Mouse (Mus musculus) lung, embryonic 15.5 days (tissue): ENCODE data around the gene Mrps6. TPM values are rescaled to one million over a fixed set of nuclear protein-coding genes. Genes with fewer than 3 reads are reported as not detected.

Experiments used
- ATAC-seq: fragments of 200-750 bp; cut with Nextera tagmentation; 2 replicates; pipeline ENCODE4 v1.8.0; 2017; ENCODE audit warnings: moderate number of reproducible peaks, borderline replicate concordance; ENCODE audit not compliant: low FRiP score, low TSS enrichment; ENCODE audit errors: extremely low read depth
- H3K27ac ChIP-seq: fragments of 300-500 bp; sonication (generic); 2 replicates; pipeline ENCODE4 v1.5.1; 2015; ENCODE audit warnings: moderate library complexity, mild to moderate bottlenecking, inconsistent platforms
- H3K27me3 ChIP-seq: fragments of 300-500 bp; sonication (generic); 2 replicates; pipeline ENCODE4 v1.6.1; 2015; ENCODE audit warnings: inconsistent platforms
- H3K36me3 ChIP-seq: fragments of 300-500 bp; sonication (generic); 2 replicates; pipeline ENCODE4 v1.6.1; 2015; ENCODE audit warnings: inconsistent platforms
- H3K4me1 ChIP-seq: fragments of 300-500 bp; sonication (generic); 2 replicates; pipeline ENCODE4 v1.6.1; 2015; ENCODE audit warnings: inconsistent platforms
- H3K4me2 ChIP-seq: fragments of 300-500 bp; sonication (generic); 2 replicates; pipeline ENCODE4 v1.6.1; 2015; ENCODE audit warnings: inconsistent platforms, mild to moderate bottlenecking, moderate library complexity
- H3K4me3 ChIP-seq: fragments of 300-500 bp; sonication (generic); 2 replicates; pipeline ENCODE4 v1.5.1; 2015; ENCODE audit warnings: mild to moderate bottlenecking, inconsistent platforms
- H3K9ac ChIP-seq: fragments of 300-500 bp; sonication (generic); 2 replicates; pipeline ENCODE4 v1.6.1; 2015; ENCODE audit warnings: inconsistent platforms
- H3K9me3 ChIP-seq: fragments of 300-500 bp; sonication (generic); 2 replicates; pipeline ENCODE4 v1.6.1; 2016; ENCODE audit warnings: inconsistent platforms
- WGBS: fragments of 180-500 bp; shearing (Covaris S2); methylation state at CpG from one replicate; pipeline ENCODE4 v1.1.7; 2015; 5-methylcytosine and 5-hydroxymethylcytosine counted together
- polyA plus RNA-seq: library from polyadenylated mRNA; unstranded; fragments of >200 nt; fragmentation: Nextera tagmentation; extraction: Ambion mirVana; gene quantifications from 2 replicates; pipeline ENCODE4 v1.2.1, GENCODE M21; 2015

The Mrps6 gene
- polyA plus RNA-seq, 1 experiment from 2014 or later = 69.2 TPM

DNA sequence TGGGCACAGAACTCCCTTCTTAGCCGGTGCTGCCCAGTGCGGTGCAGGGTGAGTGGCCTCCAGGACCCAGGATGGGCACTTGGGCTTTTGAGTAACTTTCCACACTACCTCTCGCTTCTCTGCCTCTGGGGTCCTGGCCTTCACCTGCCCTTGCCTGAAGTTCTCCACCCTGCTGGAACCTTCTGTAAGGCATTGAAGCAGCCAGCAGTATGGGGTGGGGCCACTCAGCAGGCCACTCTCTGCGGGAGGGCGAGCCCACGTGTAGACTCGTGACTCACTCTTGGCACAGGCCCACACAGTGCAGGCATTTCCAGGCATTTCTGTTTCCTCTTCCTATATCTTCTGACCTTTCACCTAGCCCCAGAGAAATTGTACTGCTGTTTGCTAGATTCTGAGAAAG, 18.6 kb upstream of the Mrps6 start:
- Histone ChIP-seq H3K4me1 (no peaks in the 10 kb centered on the region), H3K4me2 (no peak overlapping the region), H3K27me3 (peaks cover 22% of the 10 kb centered on the region; the same call in 1 of the 2 replicates), H3K36me3 (no peaks in the 10 kb centered on the region), H3K9ac (no peak overlapping the region), H3K4me3 (no peak overlapping the region), H3K9me3 (no peaks in the 10 kb centered on the region), H3K27ac (no peak overlapping the region)
- no peak for ATAC-seq
- 82% methylated on average over 7 of the region's 7 CpGs for WGBS

DNA sequence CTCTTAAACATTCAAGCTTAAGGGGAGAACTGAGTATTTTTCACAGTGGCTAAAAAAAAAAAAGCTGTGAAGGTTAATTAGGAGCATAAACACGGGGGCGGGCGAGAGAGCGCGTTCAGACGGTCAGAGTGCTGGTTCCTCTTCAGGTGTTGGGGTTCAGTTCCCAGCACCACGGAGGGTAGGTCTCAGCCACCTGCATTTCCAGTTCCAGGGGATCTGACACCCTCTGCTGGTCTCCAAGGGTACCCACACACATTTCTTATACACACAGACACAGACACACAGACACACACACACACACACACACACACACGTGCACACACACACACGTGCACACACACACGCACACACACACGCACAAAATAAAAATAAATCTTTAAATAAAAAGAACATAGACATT, 18.1 kb upstream of the Mrps6 start:
- ATAC-seq = no peak
- no peak overlapping the region for H3K27ac ChIP-seq
- WGBS = 93% methylated on average over 11 of the region's 11 CpGs
- no peaks in the 10 kb centered on the region for H3K4me1 ChIP-seq
- H3K36me3 ChIP-seq = no peaks in the 10 kb centered on the region
- peaks cover 26% of the 10 kb centered on the region; the same call in 1 of the 2 replicates for H3K27me3 ChIP-seq
- no peak overlapping the region for H3K4me3 ChIP-seq
- no peaks in the 10 kb centered on the region for H3K9me3 ChIP-seq
- H3K9ac ChIP-seq = no peak overlapping the region
- no peak overlapping the region for H3K4me2 ChIP-seq

DNA sequence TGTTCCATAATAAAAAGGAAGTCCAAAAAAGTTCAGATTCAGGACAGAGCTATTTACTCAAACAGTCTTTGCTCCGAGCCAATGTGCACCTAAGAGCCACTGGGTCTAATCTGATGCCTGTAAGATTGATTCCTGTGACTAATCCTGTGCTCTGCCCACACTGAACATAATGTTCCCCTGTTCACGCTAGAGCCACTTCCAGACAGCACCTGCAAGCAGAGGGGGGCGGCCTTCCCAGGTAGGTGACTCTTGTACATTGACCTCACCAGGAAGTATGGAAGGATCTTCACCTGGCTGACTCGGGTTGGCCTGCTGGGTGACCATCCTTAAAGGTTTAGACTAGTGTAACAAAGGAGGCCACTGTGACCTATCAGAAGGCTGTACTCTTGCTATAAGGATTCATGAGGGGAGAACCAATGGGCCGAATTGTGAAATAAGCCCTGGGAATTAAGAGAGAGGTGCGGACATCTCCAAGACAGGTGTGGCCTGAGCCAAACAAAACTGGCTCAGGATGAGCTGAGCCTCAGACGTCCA, 6.2 kb upstream of the Mrps6 start:
- Histone ChIP-seq H3K9me3 (peaks cover 7% of the 10 kb centered on the region), H3K4me2 (no peak overlapping the region), H3K27ac (no peak overlapping the region), H3K4me1 (no peaks in the 10 kb centered on the region), H3K9ac (no peak overlapping the region), H3K4me3 (no peak overlapping the region), H3K36me3 (no peaks in the 10 kb centered on the region), H3K27me3 (peaks cover 50% of the 10 kb centered on the region)
- WGBS = 76% methylated on average over 7 of the region's 7 CpGs
- no peak for ATAC-seq

DNA sequence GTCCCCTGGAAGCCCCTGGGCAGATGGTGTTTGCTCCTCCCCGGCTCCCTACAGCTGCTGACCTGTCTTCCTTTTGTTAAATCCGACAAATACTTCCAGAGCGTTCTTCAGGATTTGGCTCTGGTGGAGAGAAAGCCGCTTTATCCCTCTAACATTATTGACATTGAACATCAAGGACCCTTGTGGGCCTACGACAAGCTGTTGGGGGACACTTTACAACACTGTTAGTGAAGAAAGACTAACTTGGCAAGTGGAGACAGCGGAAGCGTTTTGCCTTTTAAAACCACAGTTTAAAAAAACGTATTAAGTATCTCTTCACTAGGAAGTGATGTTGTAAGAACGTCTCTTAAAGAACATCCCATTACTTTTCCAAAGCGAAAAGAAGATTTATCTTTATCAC, 5.5 kb upstream of the Mrps6 start:
- Histone ChIP-seq H3K4me3 (no peak overlapping the region), H3K4me2 (no peak overlapping the region), H3K9me3 (peaks cover 7% of the 10 kb centered on the region), H3K27ac (no peak overlapping the region), H3K4me1 (peaks cover 7% of the 10 kb centered on the region), H3K9ac (no peak overlapping the region), H3K27me3 (peaks cover 45% of the 10 kb centered on the region), H3K36me3 (no peaks in the 10 kb centered on the region)
- WGBS = 47% methylated on average over 10 of the region's 10 CpGs
- ATAC-seq = no peak

DNA sequence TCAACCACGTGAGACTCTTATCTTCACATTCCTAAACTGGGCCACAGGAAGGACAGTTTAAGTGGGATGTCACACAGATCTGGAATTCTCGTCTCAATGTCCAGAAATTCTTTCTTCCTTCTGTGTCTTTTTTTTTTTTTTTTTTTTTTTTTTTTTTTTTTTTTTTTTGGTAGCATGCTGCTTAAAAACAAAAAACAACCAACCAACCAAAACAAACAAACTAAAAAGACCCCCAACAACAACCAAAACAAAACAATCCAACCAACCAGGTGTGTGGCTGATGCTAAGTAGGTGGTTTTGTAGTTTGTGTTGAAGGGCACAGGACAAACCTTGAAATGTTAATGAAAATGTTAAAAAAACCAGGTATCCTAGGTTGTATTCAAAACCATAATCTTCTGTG, 1.4 kb upstream of the Mrps6 start:
- Histone ChIP-seq H3K9me3 (peaks cover 7% of the 10 kb centered on the region), H3K27ac (no peak overlapping the region), H3K36me3 (no peaks in the 10 kb centered on the region), H3K4me2 (no peak overlapping the region), H3K27me3 (peaks cover 12% of the 10 kb centered on the region; the same call in 1 of the 2 replicates), H3K4me1 (peaks cover 22% of the 10 kb centered on the region), H3K9ac (no peak overlapping the region), H3K4me3 (no peak overlapping the region)
- WGBS = 20% methylated on average over 2 of the region's 2 CpGs
- no peak for ATAC-seq

DNA sequence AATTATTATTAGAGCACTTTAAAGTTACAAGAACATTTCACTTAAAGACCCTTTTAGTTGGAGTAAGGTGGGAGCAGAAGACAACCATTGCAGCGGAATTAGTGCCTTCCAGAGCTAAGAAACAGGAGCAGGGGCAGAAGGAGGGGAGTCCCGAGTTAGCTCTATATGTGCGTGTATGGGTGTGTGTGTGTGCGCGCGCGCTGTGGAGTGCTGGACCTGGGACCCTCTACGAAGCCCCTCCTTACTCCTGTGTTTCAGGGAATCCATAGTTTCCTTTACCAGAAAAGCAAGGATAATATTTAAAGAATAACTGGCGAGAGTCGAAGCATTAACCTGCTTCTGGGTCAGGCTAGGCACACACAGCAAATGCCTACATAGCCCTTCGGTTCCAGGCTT, 616 bp upstream of the Mrps6 start:
- peaks cover 7% of the 10 kb centered on the region; the same call in 1 of the 2 replicates for H3K27me3 ChIP-seq
- peak overlapping the region; percentile 77 for H3K9ac ChIP-seq
- H3K4me2 ChIP-seq = peak overlapping the region; percentile 97
- H3K4me1 ChIP-seq = peaks cover 22% of the 10 kb centered on the region
- WGBS = 2% methylated on average over 11 of the region's 11 CpGs
- peak overlapping the region; percentile 91 for H3K4me3 ChIP-seq
- peak overlapping the region; percentile 59; the same call in 1 of the 2 replicates for H3K27ac ChIP-seq
- peaks cover 7% of the 10 kb centered on the region for H3K9me3 ChIP-seq
- ATAC-seq = 0 out of 2 replicates have a peak, but pooled peaks have one; percentile 1
- H3K36me3 ChIP-seq = peaks cover 7% of the 10 kb centered on the region; the same call in 1 of the 2 replicates

DNA sequence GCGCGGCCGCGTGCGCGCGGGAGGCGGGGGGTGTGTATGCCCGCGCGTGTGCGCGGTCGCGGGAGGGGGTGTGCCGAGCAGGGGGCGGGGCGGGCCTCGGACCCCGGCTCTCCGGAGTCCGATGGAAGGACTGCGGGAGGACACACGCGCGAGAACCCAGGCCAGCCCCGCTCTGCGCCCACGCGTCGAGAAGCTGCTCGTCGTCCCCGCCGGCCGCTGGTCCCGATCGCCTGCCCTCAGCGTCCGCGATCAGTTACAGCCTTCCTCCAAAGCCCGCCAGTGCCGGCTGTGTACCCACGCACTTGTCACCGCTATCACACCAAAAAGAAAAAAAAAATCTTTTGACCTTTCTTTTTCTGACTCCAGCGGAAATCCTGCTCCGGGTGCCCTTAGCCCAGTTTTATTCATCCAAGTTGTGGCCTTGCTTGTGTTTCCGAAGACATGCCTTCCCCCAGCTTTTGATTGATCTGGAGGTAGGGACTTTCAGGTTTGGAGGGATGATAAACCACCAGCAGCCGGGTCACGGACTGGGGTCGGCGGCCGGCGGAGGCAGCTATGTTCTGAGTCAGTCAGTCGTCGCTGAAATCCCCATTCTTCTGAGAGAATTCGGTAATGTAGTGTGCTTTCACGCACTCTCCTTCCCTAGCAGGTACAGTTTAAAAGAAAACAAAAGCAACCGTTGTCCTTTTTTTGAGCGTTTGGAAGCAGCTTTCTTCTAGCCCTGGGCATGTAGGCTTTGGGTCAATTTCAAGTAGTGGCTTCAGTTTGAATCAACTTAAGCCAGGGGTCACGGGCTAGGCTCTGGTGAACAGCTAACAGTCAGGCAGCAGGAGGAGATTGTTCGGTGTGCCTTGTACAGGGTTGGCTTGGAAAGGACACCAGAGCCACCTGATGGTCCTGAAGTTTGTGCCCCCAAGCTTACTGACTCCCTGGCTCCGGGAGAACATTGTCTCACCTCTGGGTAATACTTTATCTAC, 862 bp downstream of the Mrps6 start:
- Histone ChIP-seq H3K9ac (peak overlapping the region; percentile 77), H3K36me3 (peaks cover 11% of the 10 kb centered on the region; the same call in 1 of the 2 replicates), H3K4me2 (peak overlapping the region; percentile 97), H3K4me3 (peak overlapping the region; percentile 91), H3K27me3 (peaks cover 7% of the 10 kb centered on the region; the same call in 1 of the 2 replicates), H3K27ac (no peak overlapping the region; the same call in 1 of the 2 replicates), H3K4me1 (peaks cover 22% of the 10 kb centered on the region), H3K9me3 (peaks cover 3% of the 10 kb centered on the region)
- 2% methylated on average over 48 of the region's 63 CpGs for WGBS
- peak; percentile 43; the same call in 1 of the 2 replicates for ATAC-seq

DNA sequence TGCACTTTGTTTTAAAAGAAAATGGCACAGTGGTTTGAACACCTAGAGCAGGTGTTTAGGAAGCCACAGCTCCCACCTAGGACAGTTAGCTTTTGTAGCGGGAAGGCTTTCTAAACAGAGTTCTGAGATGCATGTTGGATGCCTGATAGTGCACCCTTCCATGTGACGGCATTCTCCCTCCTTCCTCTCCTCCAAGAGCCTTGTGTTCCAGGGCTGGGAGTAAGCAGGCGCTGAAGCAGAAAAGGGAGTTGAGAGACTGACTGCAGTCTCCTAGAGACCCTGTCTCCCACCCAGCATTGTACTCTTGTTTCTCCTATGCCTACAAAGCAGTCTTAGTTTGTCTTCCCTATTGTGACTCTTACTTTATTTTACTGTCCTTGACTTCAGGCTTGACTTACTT, 2.1 kb downstream of the Mrps6 start:
- Histone ChIP-seq H3K4me2 (peak overlapping the region; percentile 97; the same call in 1 of the 2 replicates), H3K9ac (no peak overlapping the region), H3K36me3 (peaks cover 11% of the 10 kb centered on the region; the same call in 1 of the 2 replicates), H3K4me3 (no peak overlapping the region), H3K27ac (no peak overlapping the region), H3K4me1 (peaks cover 22% of the 10 kb centered on the region), H3K27me3 (peaks cover 5% of the 10 kb centered on the region; the same call in 1 of the 2 replicates), H3K9me3 (no peaks in the 10 kb centered on the region)
- 76% methylated on average over 3 of the region's 3 CpGs for WGBS
- no peak for ATAC-seq

DNA sequence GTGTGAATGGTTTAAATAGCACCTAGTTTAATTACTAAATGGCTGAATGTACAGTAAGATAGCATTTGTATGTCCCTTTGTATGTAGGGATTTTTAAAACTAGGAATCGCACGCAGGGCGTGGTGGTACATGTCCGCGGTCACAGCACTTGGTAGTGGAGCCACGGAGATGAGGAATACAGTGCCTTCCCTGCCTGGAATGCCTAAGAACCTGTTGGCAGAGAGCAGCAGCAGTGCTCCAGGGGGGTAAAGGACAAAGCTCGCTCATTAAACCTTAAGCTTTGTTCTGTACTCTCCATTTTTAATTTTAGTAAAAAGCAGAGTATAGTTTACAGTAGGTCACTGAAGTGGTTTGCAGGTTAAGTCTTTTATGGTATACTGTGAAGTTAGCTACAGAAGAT, 3.5 kb downstream of the Mrps6 start:
- no peak for ATAC-seq
- WGBS = 96% methylated on average over 7 of the region's 7 CpGs

DNA sequence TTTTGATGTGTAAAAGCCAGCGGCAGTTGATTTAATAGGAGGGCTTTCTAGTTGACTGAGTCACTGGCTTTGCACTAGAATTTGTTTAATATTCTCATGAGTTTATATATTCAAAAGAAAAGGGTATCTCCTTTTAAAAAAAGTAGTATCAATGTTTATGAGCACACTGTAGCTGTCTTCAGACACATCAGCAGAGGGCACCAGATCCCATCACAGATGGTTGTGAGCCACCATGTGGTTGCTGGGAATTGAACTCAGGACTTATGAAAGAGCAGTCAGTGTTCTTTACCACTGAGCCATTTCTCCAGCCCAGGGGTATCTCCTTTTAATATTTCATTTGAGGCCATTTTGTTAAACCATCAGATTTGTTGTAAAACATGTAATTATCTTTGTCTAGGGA, 4.8 kb downstream of the Mrps6 start:
- ATAC-seq = no peak
- Histone ChIP-seq H3K27ac (no peak overlapping the region), H3K4me2 (no peak overlapping the region), H3K4me3 (no peak overlapping the region), H3K9me3 (no peaks in the 10 kb centered on the region), H3K9ac (no peak overlapping the region), H3K4me1 (peaks cover 15% of the 10 kb centered on the region), H3K36me3 (peaks cover 11% of the 10 kb centered on the region; the same call in 1 of the 2 replicates), H3K27me3 (no peaks in the 10 kb centered on the region)
- 98% methylated on average over 1 of the region's 1 CpGs for WGBS

More for the DNA sequence above, 3.5 kb downstream of the Mrps6 start:
- peaks cover 22% of the 10 kb centered on the region for H3K4me1 ChIP-seq
- peaks cover 11% of the 10 kb centered on the region; the same call in 1 of the 2 replicates for H3K36me3 ChIP-seq
- H3K4me2 ChIP-seq = no peak overlapping the region
- H3K9ac ChIP-seq = no peak overlapping the region
- H3K4me3 ChIP-seq = no peak overlapping the region
- no peaks in the 10 kb centered on the region for H3K27me3 ChIP-seq
- no peaks in the 10 kb centered on the region for H3K9me3 ChIP-seq
- H3K27ac ChIP-seq = no peak overlapping the region

DNA sequence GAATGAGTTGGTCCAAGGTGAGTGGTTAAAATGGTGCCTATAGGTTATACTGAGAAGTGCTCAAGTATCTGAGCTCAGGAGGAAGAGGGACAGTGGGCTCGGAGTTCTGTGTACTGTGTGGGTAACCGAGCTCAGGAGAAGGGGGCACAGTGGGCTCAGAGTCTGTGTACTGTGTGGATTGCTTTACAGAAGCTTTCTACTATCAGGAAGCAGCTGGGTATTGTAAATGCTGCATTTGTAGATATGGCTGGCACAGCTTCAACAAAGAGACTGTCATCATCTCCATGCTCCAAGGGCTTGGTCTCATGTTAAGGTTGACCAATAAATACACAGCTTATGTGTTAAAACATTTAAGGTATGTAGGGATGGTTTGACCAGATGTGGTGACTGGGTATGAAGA, 6.7 kb downstream of the Mrps6 start:
- Histone ChIP-seq H3K27ac (no peak overlapping the region), H3K9me3 (no peaks in the 10 kb centered on the region), H3K4me1 (peaks cover 10% of the 10 kb centered on the region), H3K9ac (no peak overlapping the region), H3K36me3 (peaks cover 11% of the 10 kb centered on the region; the same call in 1 of the 2 replicates), H3K27me3 (no peaks in the 10 kb centered on the region), H3K4me2 (no peak overlapping the region), H3K4me3 (no peak overlapping the region)
- ATAC-seq = no peak
- 91% methylated on average over 2 of the region's 2 CpGs for WGBS

DNA sequence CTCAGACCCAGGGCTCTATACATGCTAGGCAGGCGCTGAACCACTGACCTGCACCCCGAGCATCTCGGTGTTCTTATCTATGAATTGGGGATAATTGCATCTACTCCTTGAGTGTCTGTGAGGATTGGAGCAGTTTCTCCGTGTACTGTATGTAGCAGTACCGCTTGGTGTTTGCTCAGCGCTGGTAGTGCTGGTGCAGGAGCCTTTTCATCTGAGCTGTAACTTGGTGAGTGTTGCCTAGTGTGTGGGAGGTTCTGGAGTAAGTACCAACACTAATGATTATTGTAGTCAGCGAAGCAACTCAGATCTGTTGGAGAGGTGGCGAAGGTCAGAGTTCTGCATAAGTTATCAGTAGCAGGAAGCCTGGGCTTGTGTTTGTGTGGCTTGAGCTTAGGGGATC, 12.3 kb downstream of the Mrps6 start:
- WGBS = 74% methylated on average over 8 of the region's 8 CpGs
- no peaks in the 10 kb centered on the region; the same call in 1 of the 2 replicates for H3K36me3 ChIP-seq
- no peak for ATAC-seq
- no peak overlapping the region for H3K27ac ChIP-seq
- H3K4me1 ChIP-seq = no peaks in the 10 kb centered on the region
- no peak overlapping the region for H3K4me3 ChIP-seq
- no peaks in the 10 kb centered on the region for H3K27me3 ChIP-seq
- no peaks in the 10 kb centered on the region for H3K9me3 ChIP-seq
- no peak overlapping the region for H3K4me2 ChIP-seq
- H3K9ac ChIP-seq = no peak overlapping the region
